Mouse (Mus musculus) heart, adult 8-10 months (tissue): ENCODE measurements around the gene Tcf12. TPM values are rescaled to one million over a fixed set of nuclear protein-coding genes. Genes with fewer than 3 reads are reported as not detected.
A peak's percentile ranks its signal among the peaks of the same experiment; 100 is the strongest.

Experiments used
- DNase-seq: peaks from one replicate; pipeline ENCODE4 v3.0.0; 2022; ENCODE audit warnings: low spot score
- total RNA-seq, 4 experiments: library from RNA; stranded (reverse); gene quantifications; 2 replicates each; pipeline ENCODE4 v1.2.4; 2022

Tcf12 gene
- total RNA-seq, 4 experiments from 2014 or later = 27.1 to 32.1 (median 31.6) TPM

DNA sequence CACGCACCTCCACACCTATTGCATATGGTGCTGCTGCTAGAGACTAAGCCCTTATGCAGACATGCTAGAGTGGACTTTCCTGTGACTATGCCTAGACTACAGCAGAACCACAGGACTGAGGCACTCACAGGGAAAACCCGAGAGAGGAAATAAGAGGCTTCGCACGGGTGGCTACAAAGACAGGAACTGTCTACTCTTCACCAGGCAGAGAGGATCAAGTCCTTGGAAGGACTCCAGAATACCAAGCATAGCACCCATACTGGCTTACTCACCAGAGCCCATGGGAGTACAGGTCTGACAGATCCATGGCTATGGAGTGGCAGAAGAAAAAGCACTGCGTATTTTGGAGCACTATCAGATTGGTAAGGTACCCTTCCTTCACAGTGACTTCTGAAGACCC, 269.8 kb downstream of the Tcf12 start:
- no peak for DNase-seq

DNA sequence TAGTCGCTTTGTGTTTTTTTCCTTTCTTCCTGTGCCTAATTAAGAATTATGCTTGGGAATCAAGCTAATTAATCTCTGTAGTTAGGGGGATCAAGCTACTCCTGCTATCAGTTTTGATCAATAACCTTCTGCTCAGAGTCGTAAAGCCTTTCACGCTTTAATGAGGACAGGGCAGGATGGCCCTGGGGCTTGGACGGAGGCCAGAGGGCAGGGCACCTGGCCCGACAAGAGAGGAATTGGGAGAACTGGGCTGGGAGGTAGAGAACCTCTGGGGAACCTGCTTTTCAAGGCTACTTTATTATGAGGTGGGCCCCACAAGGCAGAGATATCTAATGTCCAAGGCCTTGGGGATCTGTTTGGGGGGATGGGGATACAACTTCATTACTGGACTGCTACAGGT, 274.3 kb downstream of the Tcf12 start:
- DNase-seq = no peak

DNA sequence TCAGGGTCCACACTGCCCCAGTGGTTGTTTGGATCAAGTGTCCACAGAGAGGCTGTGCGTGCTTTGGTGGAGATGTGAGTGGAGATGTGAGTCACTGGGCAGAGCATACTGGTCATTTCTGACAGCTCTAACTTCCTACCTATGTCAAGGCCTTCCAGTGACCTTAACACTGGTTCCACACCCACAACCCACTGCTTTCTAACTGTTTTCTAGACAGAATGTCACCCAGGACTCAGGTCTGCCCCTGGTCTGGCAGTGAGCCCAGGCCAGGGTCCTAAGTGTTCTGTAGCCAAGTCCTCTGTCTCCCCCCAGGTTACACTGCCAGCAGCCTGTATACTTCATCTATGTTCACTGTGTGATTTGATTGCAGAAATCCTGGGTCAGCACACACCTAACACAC, 275.3 kb downstream of the Tcf12 start:
- DNase-seq = no peak

DNA sequence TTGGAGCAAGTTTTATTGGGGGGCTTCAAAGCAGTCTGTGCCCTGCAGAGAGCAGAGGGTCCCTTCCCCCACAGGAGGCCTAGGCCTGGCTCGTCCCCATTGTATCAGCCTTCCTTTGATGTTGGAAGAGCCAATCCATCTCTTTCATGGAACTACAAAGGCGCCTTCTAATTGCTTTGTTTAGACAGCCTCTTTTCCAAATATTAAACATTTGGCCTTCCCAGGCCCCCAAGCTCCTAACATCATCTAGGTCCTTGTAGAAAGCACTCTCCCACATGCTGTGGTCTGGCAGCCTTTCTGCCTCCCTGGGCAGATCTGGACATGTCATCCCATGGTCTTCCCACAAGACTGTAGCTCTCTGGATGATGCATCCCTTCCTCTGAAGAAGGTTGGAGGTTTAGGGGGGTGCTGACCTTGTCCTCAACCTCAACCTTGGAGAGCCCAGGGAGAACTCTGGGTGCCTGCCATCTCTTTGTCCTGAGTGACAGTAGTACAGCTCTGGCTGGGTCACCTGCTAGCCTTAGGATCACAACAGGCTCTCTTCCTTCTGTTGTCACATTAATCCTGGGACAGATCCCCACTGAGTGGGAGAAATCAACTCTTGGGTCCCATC, 276.4 kb downstream of the Tcf12 start:
- DNase-seq = no peak

DNA sequence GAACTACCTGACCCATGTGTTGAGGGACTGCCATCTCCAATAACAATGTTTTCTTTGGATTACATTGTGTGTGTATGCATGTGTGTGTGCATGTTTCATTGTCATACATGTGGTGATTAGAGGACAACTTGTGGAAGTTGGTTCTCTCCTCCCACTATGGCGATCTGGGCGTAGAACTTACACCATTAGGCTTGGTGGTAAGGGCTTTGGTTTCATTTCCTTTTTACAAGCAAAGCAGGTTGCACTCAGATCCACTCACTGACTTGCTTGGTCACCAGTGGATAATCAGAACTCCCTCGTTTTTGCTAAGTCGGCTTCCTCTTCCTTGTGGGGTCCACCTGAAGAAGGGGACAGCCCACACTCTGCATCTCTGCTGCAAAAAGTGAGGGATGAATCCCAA, 277.0 kb downstream of the Tcf12 start:
- DNase-seq = no peak

DNA sequence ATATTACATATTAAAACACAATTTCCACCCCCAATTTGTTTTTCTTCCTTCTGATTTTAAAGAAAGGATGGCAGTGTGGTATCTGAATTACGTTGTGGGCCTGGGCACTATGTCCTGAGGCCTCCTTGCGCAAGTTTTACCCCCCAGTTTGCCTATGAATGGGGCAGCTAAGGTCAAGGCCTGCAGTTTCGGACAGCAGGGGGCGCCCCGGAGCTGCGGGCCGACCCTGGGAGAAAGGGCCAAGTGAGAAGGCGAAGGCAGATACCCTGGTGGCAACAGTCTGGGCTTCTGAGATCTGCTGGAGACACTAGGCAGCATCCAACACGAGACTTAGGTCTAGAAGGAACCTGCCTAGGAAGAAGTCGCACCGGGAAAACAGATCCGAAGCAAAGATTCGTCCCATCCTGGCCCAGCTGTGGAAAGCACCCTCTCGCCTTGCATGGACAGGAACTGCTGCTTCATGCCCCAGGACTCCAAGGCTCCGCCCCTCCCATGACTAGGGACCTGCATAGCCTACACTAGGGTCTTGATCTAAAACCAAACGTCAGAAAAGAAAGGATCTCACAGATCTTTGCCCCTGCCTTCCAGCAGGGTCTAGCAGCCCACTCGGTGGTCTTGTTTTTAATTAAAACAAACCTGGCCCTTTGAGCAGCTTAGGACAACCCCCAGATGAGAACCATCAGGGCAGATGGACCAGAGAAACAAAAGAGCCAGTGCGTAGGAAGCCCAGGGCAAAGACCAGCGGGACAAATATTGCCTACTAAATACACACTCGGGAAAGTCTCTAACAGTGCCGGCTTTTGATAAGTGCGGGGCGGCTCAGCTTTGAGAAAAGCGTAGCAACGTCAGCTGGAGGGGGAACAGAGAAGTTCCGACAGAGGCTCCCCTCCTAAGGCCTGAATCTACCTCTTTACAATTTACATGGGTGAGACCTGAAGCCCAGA, 279.6 kb downstream of the Tcf12 start:
- DNase-seq = peak; percentile 73

DNA sequence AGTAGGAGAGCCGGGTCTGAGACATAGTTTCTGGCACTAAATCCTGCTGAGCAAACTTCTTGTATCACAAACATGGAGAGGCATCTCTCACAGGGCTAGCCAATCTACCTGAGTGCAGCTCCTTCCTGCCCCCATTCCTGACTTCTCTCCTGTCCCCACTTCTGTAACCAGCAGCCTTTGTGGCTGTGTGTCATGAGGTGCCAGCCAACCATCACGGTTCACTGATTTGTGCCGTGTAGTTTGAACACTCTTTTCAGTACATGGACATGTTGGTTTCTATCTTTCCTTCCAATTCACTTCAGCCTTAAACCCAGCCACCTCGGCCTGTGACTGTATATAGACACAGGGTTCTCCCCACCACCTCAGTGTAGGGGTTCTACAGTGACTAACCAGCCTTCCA, 280.7 kb downstream of the Tcf12 start:
- no peak for DNase-seq

DNA sequence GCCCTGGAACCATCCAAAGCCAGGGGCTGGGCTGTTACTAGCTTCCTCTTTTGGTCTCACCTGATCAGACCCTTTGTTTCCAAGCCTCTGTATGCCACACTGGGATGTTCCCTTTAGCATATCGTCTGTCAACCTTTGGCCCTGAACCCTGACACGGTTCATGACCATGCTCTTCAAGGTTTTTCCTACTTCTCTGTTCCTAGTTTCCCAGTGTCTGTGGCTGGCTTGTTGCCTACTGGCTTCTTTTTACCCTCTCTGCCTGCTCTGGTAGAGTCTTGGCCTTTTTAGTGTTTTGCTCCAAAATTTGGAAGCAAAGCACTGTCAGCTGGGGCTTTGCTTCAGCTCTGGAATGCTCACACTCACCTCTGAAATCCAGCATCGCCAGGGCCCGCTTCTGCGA, 281.3 kb downstream of the Tcf12 start:
- DNase-seq = no peak

DNA sequence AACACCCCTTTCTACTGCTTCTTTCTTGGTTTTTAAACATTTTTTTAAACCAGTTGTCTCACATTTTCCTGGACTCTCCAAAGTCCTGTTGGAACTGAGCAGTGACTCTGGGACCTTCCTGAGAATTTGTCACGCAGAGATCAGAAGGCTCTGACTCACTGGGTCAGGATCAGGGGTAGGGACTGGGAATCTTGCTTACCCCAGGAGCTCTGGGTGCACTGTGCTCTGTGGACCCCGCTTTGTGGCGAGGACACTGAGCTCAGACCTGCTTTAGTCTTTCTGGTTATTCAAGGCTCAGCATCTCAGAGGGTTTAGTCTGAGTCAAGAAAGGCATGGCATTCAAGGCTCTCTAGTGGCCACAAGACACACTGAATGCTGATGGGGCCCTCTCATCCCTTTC, 281.9 kb downstream of the Tcf12 start:
- DNase-seq = no peak

DNA sequence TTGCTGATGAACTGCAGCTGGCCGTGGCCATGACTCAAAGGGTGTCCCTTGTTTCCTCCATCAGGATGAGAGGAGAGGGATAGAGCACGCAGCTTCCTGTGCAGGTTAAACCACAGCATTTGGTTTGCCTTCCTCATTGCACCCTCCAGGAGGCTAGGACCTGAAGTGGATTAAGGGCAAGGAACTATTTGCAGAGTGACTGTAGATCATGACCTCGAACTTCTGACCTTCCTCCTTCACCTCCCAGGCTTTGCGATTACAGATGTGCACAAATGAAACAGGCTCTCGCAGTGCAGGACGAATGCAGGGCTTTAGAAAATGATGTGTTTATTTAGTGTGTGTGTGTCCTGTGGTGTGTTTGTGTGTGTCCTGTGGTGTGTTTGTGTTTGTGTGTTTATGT, 282.5 kb downstream of the Tcf12 start:
- DNase-seq = no peak

DNA sequence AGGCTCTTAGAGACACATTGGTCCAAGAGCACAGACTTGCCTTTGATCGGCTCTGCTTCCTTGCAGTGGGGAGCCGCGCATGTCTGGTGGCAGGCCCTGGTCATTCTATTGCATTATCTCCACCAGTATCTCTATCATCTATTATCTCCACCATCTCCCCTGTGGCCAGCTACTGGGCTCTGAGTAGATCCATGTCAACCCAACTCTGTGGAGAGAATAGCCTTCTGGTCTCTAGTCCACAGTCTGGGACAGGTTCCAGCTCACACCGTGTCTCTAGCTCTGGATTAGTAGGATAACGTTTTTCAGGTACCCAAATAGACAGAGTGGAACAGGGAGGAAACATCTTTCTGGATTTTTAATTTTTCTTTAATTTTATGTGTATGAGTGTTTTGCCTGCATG, 284.3 kb downstream of the Tcf12 start:
- no peak for DNase-seq

DNA sequence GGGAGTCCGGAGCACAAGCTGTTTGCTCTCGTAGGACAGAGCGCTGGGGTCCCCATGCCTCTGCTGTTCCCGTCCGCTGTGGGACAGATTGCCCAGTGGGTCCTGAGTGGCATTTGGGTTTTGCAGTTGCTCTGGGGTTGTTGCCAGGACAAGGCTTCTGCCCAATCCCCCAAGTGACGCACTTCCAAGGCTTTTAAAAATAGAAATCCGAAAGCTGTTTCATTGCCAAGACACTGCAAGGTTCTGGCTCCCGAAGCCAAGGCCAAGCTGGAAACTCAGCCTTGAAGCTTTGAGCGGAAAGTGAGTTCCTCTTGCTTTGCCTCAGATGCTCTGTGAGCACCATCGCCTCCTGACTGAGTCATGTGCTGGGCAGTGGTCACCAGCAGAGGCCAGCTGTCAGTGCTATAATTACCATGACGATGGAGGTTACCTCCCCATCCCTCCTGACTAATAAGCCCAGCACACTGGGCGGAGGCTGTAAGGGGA, 285.6 kb downstream of the Tcf12 start:
- peak; percentile 86 for DNase-seq

DNA sequence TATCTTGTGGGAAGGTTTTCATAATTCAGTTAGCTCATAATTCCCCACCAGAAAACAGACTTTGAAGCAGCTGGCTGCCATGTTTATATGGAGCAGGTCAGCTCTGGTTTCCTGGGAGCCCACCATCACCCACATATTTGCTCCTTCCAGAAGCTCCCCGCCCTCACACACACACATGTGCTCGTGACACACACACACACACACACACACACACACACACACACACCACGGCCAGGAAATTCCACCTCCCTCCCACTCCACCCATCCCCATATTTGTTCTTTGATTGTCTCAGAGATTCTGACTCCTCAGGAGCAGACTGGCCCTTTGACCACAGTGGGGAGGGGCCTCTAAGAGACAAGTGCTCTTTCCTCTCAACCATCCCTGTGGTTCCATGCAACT, 289.7 kb downstream of the Tcf12 start:
- DNase-seq = no peak

DNA sequence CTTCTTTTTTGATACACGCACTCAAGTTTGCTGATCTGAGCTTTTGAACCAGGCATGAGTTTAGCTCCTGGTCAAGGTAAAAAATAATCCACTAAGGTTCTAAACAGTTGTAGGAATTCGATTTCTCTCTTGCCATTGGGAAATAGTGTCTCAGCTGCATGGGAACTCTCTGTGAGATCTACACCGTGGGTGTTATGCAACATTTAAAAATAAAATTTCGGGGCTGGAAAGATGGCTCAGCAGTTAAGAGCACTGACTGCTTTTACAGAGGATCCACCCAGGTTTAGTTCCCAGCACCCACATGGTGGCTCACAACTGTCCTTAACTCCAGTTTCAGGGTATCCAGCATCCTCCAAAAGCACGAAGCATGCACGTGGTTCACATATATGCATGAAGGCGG, 293.2 kb downstream of the Tcf12 start:
- DNase-seq = no peak

DNA sequence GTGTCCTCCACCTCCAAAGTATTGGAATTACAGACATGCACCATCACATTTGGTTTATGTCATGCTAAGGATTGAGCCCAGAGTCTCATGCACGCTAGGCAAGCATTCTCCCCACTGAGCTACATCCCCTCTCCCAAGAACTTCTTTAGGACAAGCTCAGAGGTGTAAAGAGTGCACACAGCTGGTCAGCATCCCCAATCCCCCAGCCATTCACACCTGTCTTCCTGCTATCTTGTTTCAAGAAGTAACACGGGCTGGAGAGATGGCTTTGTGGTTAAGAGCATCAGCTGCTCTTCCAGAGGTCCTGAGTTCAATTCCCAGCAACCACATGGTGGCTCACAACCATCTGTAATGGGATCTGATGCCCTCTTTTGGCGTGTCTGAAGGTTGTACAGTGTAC, 295.6 kb downstream of the Tcf12 start:
- no peak for DNase-seq

DNA sequence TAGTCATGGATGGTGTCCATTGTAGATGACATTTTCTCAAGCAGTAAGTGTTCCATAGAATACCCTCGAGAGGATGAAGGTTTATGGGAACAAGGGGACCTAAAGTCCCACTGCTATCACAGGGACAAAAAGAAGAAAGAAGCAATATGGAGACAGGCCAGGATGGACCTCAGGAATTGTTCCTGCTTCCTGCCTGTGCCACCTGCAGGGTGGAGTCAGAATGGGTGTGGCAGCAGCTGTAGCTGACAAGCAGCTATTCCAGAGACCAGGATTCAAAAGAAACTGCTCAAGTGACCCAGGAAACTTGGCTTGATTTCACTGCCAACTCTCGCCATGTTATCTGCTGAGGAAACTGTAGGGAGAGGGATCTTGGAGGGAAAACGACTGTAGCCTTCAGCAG, 298.1 kb downstream of the Tcf12 start:
- DNase-seq = no peak

DNA sequence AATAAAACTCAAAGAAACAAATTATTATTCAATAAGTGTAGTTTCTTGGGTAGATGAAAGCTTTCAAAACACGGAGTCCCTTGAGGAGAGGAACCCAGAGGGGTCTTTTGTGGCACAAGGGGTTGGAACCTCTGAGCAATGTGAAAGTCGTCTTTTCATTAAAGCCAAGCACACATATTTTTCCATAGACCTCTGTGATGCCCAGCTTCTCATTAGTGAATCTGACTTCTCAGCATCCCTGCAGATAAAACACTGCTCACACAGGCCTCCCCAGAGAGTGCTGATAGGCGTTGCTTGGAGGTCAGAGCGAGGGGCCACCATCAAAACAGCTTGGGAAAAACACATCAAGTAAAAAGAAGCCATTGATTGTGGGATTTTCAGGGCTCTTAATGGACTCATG, 298.8 kb downstream of the Tcf12 start:
- DNase-seq = no peak

DNA sequence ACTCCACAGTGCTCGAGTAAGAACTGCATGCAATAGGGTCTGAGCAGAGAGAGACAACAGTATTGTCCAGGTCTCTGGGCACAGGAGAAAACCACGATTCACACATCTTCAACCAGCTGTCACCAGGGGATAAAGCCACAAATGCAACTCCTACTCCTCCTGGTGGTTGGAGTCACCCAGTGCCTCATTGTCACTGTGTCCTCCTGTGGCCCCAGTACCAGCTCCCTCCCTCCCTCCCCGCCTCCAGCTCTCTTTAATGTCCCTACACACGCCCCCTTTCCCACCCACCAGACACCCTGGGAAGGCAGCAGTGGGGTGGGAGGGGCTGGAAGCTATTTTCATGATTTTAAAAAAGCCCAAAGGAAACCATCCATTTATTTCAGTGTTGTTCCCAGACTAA, 299.3 kb downstream of the Tcf12 start:
- no peak for DNase-seq

DNA sequence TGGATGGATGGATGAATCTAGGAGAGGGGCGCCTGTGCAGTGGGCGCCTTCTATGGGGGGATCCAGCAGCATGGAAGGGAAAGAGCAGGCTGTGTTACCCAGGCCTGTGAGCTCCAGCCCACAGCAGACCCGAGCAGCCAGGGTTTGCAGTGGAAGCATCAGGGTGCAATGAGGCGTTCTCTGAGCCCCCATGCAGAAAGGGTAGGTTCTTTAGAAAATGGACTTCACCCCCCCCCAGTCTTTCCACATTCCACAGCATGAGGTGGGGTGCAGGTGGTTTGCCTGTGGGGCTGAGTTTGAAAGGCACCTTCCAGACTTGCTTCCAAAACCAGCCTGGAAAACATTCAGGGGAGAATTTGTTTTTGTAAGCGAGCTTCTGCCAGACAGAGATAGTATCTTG, 300.3 kb downstream of the Tcf12 start:
- DNase-seq = no peak

DNA sequence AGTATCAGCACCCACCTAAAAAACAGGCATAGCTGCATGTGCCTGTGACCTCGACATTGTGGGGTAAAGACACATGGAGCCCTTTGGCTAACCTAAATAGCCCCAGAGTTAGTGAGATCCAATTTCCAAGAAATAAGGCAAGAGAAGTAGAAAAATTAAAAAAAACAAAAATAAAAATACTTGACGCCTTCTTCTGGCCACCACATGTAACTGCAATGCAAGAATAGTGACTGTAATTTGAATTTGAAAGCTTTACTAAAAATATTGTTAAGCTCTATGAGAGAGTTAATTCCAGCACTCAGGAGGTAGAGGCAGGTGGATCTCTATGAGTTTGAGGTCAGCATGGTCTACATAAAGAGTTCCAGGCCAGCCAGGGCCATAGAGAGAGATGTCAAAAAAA, 300.9 kb downstream of the Tcf12 start:
- DNase-seq = no peak

DNA sequence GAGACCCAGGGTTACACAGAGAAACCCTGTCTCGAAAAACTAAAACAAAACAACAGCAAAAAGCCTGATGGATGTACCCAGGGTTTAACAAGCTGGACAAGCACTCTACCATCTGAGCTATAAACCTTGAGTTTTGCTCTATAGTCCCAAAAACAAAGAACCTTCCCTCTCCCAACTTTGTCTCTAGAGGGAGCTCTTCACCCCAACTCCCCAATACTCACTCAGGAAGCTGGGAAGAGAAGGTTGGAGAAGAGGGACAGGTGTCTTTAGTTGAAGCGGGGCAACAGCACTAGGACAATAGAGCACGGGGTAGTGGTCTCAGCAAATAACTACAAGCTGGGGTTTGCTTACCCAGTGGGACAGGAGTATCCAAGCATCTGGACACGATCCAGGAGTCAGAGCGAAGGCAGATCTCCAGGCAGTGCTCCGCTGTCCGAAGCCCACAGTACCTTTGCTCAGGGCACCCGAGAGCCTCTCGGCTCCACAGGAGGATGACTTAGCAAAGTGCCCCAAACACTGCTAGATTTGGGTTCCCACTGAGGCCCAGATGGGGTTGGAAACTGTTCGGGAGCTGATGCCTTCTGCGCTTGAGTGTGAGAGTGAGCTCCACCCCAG, 302.9 kb downstream of the Tcf12 start:
- DNase-seq = no peak

DNA sequence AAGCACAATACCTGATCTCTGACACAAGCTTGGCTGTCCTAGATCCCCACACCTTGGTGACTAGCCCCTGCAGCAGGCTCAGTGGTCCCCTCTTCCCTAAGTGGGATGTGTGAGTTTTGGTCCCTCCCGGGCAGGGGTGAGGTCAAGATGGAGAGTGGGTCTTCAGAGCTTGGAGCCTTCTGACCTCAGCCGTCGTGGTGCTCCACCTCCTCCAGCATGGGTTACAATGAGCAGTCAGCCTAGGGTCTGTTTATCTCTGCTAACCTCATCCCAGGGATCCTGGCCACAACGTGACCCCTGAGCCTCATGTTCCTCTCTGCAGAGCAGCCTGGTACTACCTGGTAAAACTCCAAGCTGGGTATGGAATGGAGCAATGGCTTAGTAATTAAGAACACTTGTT, 303.9 kb downstream of the Tcf12 start:
- no peak for DNase-seq

DNA sequence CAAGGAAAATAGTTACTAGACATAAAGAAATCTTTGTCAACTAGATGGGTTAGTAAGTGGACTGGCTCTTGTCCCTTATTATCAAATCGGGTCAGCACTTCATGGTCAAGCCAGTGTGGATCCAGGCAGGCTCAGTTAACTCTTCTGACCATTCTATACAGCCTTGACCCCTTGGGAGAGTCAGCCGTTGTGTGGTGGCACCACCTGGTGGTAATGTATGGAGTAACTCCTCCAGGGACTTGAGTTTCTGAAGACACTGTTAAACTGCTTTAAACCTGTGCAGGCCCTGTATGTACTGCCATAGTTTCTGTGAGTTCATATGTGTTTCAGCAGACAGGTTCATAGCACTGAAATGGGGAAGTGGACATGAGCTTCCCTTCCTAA, 305.3 kb downstream of the Tcf12 start:
- peak; percentile 82 for DNase-seq
